Mouse (Mus musculus) thymus, postnatal 25 days (tissue): ENCODE data around the gene Cdk10.

Source experiments
- DNase-seq: peaks from one replicate; pipeline ENCODE4 v3.0.0; 2022

Cdk10 gene

GRCm38 (mm10) chr8:123275096-123275495, 50.5 kb downstream of the Cdk10 start:
- no peak for DNase-seq

DNA sequence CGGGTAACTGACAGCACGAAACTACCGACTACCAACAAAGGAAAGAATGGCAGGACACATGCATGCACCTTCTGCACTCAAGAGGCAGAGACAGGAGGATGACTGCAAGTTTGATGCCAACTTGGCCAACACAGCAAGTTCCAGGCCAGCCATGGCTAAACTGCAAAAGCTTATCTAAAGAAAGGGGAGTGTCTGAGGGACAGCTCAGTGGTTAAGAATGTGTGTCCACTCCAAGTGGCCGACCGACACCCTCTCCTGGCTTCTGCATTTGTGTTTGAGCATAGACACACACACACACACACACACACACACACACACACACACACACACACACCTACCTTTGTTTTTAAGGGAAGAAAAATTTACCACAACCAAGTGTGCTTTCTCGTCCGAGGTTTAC, 53.8 kb downstream of the Cdk10 start:
- DNase-seq = no peak

- no peak for DNase-seq
These were observed 55.2 kb downstream of the Cdk10 start for GRCm38 (mm10) chr8:123279828-123280227.

- no peak for DNase-seq
These were observed 55.9 kb downstream of the Cdk10 start for GRCm38 (mm10) chr8:123280302-123281094.
